Mouse (Mus musculus) forebrain, embryonic 13.5 days (tissue): Measurements from ENCODE around the gene Gm20388. TPM values are rescaled to one million over a fixed set of nuclear protein-coding genes. Genes with fewer than 3 reads are reported as not detected.
"Not testable (repeated sequence)": the region's sequence is repeated elsewhere in the genome, so short reads cannot be mapped to it uniquely, and the experiment has no call there.

Source experiments
- ATAC-seq: fragments of 200-750 bp; cut with Nextera tagmentation; 2 replicates; pipeline ENCODE4 v1.8.0; 2017
- H3K27ac ChIP-seq: fragments of 300-500 bp; sonication (generic); 2 replicates; pipeline ENCODE4 v1.5.1; 2015; ENCODE audit warnings: inconsistent platforms, mild to moderate bottlenecking, moderate library complexity
- H3K27me3 ChIP-seq: fragments of 300-500 bp; sonication (generic); 2 replicates; pipeline ENCODE4 v1.6.1; 2015; ENCODE audit warnings: mild to moderate bottlenecking, inconsistent platforms
- H3K36me3 ChIP-seq: fragments of 300-500 bp; sonication (generic); 2 replicates; pipeline ENCODE4 v1.6.1; 2015; ENCODE audit warnings: mild to moderate bottlenecking, inconsistent platforms; ENCODE audit not compliant: poor library complexity, severe bottlenecking
- H3K4me1 ChIP-seq: fragments of 300-500 bp; sonication (generic); 2 replicates; pipeline ENCODE4 v1.6.1; 2015; ENCODE audit warnings: inconsistent platforms
- H3K4me2 ChIP-seq: fragments of 300-500 bp; sonication (generic); 2 replicates; pipeline ENCODE4 v1.6.1; 2015; ENCODE audit warnings: inconsistent platforms, mild to moderate bottlenecking, moderate library complexity
- H3K4me3 ChIP-seq: fragments of 300-500 bp; sonication (generic); 2 replicates; pipeline ENCODE4 v1.5.1; 2015; ENCODE audit warnings: mild to moderate bottlenecking, inconsistent platforms
- H3K9ac ChIP-seq: fragments of 300-500 bp; sonication (generic); 2 replicates; pipeline ENCODE4 v1.6.1; 2015; ENCODE audit warnings: mild to moderate bottlenecking, inconsistent platforms
- H3K9me3 ChIP-seq: fragments of 300-500 bp; sonication (generic); replicated peaks from 2 replicates; pipeline ENCODE4 v1.6.1; 2016; ENCODE audit warnings: inconsistent platforms
- WGBS: fragments of 180-500 bp; shearing (Covaris S2); methylation state at CpG from one replicate; pipeline ENCODE4 v1.1.7; 2015; 5-methylcytosine and 5-hydroxymethylcytosine counted together
- polyA plus RNA-seq: library from polyadenylated mRNA; unstranded; fragments of >200 nt; fragmentation: Nextera tagmentation; extraction: Ambion mirVana; gene quantifications from 2 replicates; pipeline ENCODE4 v1.2.1, GENCODE M21; 2015

The Gm20388 gene
- polyA plus RNA-seq, 1 experiment from 2014 or later: 5.6 TPM

DNA sequence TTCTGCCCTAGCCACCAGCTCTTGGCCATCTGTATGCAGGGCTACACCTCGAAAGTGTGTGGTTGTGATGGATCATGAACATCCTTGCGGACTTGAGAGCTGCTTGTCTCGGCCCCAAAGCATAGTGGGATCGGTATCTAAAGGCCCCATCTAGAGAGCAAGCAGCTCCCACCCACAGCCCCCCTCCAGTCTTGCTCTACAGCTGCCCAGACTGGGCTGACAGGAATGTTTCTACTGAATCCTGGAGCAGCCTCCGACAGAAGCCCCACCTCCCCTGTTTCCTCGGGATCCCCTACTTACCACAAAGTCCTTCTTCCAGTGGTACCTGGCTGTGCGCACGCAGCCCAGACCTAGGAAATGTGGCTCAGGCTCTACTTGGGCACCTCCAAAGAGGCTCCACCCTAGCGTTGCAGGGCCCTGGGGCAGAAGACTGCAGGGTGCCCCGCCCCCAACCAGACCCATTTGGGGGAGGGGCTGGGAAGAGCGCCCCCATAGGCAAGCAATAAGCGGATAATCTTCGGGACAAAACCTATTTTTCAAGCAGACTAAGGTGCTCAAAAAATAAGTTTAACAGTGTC, 3247.3 kb downstream of the Gm20388 start, which contains the start of gene Sult5a1:
TSS of gene Sult5a1 (minus strand) at position 428 of the 578 bp plus-strand sequence.
- peak within 1 kb of the TSS; percentile 22; the same call in 1 of the 2 replicates for H3K4me2 ChIP-seq
- ATAC-seq: no peak
- H3K9ac ChIP-seq: no peak within 1 kb of the TSS
- H3K36me3 ChIP-seq: no peaks in the 10 kb centered on the region
- no peaks in the 10 kb centered on the region for H3K27me3 ChIP-seq
- H3K27ac ChIP-seq: no peak within 1 kb of the TSS
- H3K4me1 ChIP-seq: no peaks in the 10 kb centered on the region
- H3K4me3 ChIP-seq: no peak within 1 kb of the TSS
- 30% methylated on average over 13 of the region's 13 CpGs for WGBS
- no peaks in the 10 kb centered on the region for H3K9me3 ChIP-seq

DNA sequence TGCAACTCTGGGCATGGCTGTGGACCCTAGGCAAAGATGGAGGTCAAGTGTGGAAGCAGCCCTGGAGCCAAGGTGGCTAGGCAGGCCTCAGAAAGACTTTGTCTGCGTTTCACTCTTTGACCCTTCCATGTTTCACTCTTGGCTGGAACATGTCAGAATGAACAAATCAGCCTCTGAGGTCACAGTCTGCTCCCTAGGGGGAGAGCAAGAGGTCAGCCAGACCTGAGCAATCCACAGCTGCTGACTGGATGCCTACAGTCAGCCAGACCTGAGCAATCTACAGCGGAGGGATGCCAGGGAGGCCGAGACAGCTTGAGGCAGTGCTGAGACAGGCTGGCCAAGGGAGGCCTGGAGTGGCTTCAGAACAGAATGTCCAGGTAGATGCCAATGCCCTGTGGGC, 3270.8 kb downstream of the Gm20388 start:
- no peaks in the 10 kb centered on the region for H3K27me3 ChIP-seq
- no peak for ATAC-seq
- H3K4me3 ChIP-seq: no peak overlapping the region
- H3K4me1 ChIP-seq: no peaks in the 10 kb centered on the region
- no peaks in the 10 kb centered on the region for H3K36me3 ChIP-seq
- H3K4me2 ChIP-seq: no peak overlapping the region
- 82% methylated on average over 3 of the region's 3 CpGs for WGBS
- no peak overlapping the region for H3K27ac ChIP-seq
- no peak overlapping the region for H3K9ac ChIP-seq
- H3K9me3 ChIP-seq: peaks cover 20% of the 10 kb centered on the region

DNA sequence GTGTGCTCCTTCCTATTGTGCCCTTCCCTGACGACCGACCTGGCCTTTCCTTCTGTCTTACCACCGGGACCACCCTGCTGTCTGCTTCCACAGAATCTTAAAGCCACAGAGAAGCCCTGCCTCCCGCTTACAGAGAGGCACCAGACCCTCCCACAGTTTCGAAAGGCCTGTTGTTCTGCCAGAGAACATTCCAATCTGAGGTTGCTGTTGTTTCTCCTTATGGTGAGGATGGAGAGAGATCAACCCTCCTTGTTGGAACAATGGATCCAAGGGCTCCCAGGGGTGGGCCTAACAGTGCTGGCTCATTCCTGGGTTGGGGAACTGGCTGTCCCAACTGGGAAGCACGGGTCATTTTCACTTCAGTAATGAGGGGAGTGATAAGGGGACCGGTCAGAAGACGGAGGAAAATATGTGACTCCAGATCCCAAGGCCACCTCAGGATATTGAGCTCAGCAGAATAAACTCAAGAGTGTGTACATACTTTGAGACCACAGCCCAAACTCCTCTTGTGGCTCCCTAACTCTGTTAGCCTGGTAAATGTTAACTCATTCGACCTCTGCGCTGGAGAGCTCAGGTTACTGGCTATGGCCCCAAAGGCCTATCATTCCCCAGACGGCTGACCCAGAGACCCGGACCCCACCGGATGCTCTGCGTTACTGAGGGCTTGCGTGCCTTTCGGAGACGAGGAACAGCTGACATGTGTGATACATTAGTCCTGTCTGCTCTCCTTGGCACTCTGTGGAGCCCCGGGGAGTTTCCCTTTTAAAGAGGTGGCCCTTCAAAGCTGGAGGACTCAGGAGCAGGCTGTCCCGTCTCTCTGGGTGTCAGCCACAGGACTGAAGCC, 3275.1 kb downstream of the Gm20388 start, which contains the start of gene Dpep1:
TSS of gene Dpep1 (plus strand) at position 677 of the 844 bp plus-strand sequence.
- H3K9me3 ChIP-seq: no peaks in the 10 kb centered on the region
- no peaks in the 10 kb centered on the region for H3K36me3 ChIP-seq
- H3K4me3 ChIP-seq: no peak within 1 kb of the TSS
- H3K27me3 ChIP-seq: no peaks in the 10 kb centered on the region
- no peak within 1 kb of the TSS for H3K4me2 ChIP-seq
- WGBS: 60% methylated on average over 19 of the region's 19 CpGs
- no peak within 1 kb of the TSS for H3K27ac ChIP-seq
- no peak for ATAC-seq
- H3K4me1 ChIP-seq: peaks cover 4% of the 10 kb centered on the region; the same call in 1 of the 2 replicates
- H3K9ac ChIP-seq: no peak within 1 kb of the TSS

GRCm38 (mm10) chr8:123188006-123188405, 3277.4 kb downstream of the Gm20388 start:
- no peaks in the 10 kb centered on the region for H3K9me3 ChIP-seq
- H3K4me2 ChIP-seq: no peak overlapping the region
- H3K27ac ChIP-seq: no peak overlapping the region
- no peaks in the 10 kb centered on the region for H3K36me3 ChIP-seq
- no peak overlapping the region for H3K4me3 ChIP-seq
- no peak for ATAC-seq
- H3K4me1 ChIP-seq: peaks cover 4% of the 10 kb centered on the region; the same call in 1 of the 2 replicates
- no peaks in the 10 kb centered on the region for H3K27me3 ChIP-seq
- no peak overlapping the region; the same call in 1 of the 2 replicates for H3K9ac ChIP-seq
- 78% methylated on average over 2 of the region's 2 CpGs for WGBS

- Histone ChIP-seq H3K4me2 (no peak overlapping the region), H3K27ac (no peak overlapping the region), H3K9ac (no peak overlapping the region), H3K9me3 (no peaks in the 10 kb centered on the region), H3K36me3 (no peaks in the 10 kb centered on the region), H3K4me3 (no peak overlapping the region), H3K27me3 (no peaks in the 10 kb centered on the region), H3K4me1 (peaks cover 4% of the 10 kb centered on the region; the same call in 1 of the 2 replicates)
- ATAC-seq: no peak
- WGBS: 76% methylated on average over 7 of the region's 7 CpGs
Measured at GRCm38 (mm10) chr8:123188841-123189240, 3278.2 kb downstream of the Gm20388 start.

GRCm38 (mm10) chr8:123190678-123191077, 3280.0 kb downstream of the Gm20388 start:
- no peak overlapping the region for H3K9ac ChIP-seq
- no peak overlapping the region for H3K27ac ChIP-seq
- H3K9me3 ChIP-seq: no peaks in the 10 kb centered on the region
- H3K36me3 ChIP-seq: no peaks in the 10 kb centered on the region
- peak overlapping the region; percentile 20; the same call in 1 of the 2 replicates for H3K4me2 ChIP-seq
- no peak overlapping the region for H3K4me3 ChIP-seq
- no peaks in the 10 kb centered on the region for H3K27me3 ChIP-seq
- peak; percentile 30; the same call in 1 of the 2 replicates for ATAC-seq
- H3K4me1 ChIP-seq: peaks cover 4% of the 10 kb centered on the region; the same call in 1 of the 2 replicates
- WGBS: 4% methylated on average over 9 of the region's 9 CpGs

GRCm38 (mm10) chr8:123191908-123192307, 3281.3 kb downstream of the Gm20388 start:
- Histone ChIP-seq H3K27me3 (no peaks in the 10 kb centered on the region), H3K27ac (no peak overlapping the region), H3K4me1 (peaks cover 4% of the 10 kb centered on the region; the same call in 1 of the 2 replicates), H3K9me3 (no peaks in the 10 kb centered on the region), H3K9ac (no peak overlapping the region), H3K36me3 (no peaks in the 10 kb centered on the region), H3K4me2 (no peak overlapping the region), H3K4me3 (no peak overlapping the region)
- 65% methylated on average over 8 of the region's 8 CpGs for WGBS
- ATAC-seq: no peak

DNA sequence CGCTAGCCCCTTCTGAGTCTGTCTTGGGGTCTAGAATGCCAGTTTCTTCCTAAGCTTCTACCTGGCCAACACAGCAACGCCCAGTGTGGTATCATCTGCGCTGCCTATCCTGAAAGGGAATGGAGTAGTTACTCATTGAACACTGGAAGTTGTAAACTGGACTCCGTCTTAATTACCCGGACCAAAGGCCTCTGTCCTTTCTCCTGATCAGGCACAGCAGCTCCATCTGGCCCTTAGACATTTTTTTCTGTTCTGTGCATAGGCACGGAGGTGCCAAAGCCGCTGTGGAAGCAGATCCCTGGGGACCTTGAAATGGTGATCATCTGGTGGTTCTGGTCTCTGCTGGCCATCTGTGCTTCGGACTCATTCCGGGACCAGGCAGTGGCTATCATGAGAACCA, 3283.1 kb downstream of the Gm20388 start:
- 90% methylated on average over 9 of the region's 9 CpGs for WGBS
- Histone ChIP-seq H3K9ac (no peak overlapping the region), H3K27ac (no peak overlapping the region), H3K36me3 (no peaks in the 10 kb centered on the region), H3K27me3 (no peaks in the 10 kb centered on the region), H3K4me3 (no peak overlapping the region), H3K9me3 (no peaks in the 10 kb centered on the region), H3K4me1 (peaks cover 4% of the 10 kb centered on the region; the same call in 1 of the 2 replicates), H3K4me2 (no peak overlapping the region)
- ATAC-seq: no peak

GRCm38 (mm10) chr8:123197016-123197415, 3286.4 kb downstream of the Gm20388 start:
- H3K36me3 ChIP-seq, H3K27ac ChIP-seq, H3K27me3 ChIP-seq, H3K9ac ChIP-seq, H3K9me3 ChIP-seq, H3K4me2 ChIP-seq, ATAC-seq, H3K4me3 ChIP-seq, H3K4me1 ChIP-seq: not testable (repeated sequence)
- 73% methylated on average over 5 of the region's 5 CpGs for WGBS

GRCm38 (mm10) chr8:123199864-123200263, 3289.2 kb downstream of the Gm20388 start:
- WGBS: 80% methylated on average over 14 of the region's 14 CpGs
- ATAC-seq: no peak
- H3K27ac ChIP-seq: no peak overlapping the region

GRCm38 (mm10) chr8:123202288-123202687, 3291.6 kb downstream of the Gm20388 start:
- Histone ChIP-seq H3K4me3 (no peak overlapping the region), H3K4me1 (no peaks in the 10 kb centered on the region), H3K27me3 (peaks cover 3% of the 10 kb centered on the region; the same call in 1 of the 2 replicates), H3K36me3 (peaks cover 35% of the 10 kb centered on the region), H3K9me3 (no peaks in the 10 kb centered on the region), H3K9ac (no peak overlapping the region), H3K27ac (no peak overlapping the region), H3K4me2 (no peak overlapping the region)
- ATAC-seq: peak; percentile 24; the same call in 1 of the 2 replicates
- 24% methylated on average over 5 of the region's 5 CpGs for WGBS

More at GRCm38 (mm10) chr8:123199864-123200263, 3289.2 kb downstream of the Gm20388 start:
- no peak overlapping the region for H3K4me3 ChIP-seq
- H3K27me3 ChIP-seq: peaks cover 3% of the 10 kb centered on the region; the same call in 1 of the 2 replicates
- H3K4me2 ChIP-seq: no peak overlapping the region
- peaks cover 14% of the 10 kb centered on the region for H3K36me3 ChIP-seq
- H3K9me3 ChIP-seq: no peaks in the 10 kb centered on the region
- H3K4me1 ChIP-seq: no peaks in the 10 kb centered on the region
- no peak overlapping the region for H3K9ac ChIP-seq

GRCm38 (mm10) chr8:123203571-123203970, 3292.9 kb downstream of the Gm20388 start:
- Histone ChIP-seq H3K4me1 (no peaks in the 10 kb centered on the region), H3K27ac (no peak overlapping the region), H3K36me3 (peaks cover 48% of the 10 kb centered on the region), H3K9ac (no peak overlapping the region), H3K4me3 (no peak overlapping the region), H3K9me3 (no peaks in the 10 kb centered on the region), H3K27me3 (peaks cover 3% of the 10 kb centered on the region; the same call in 1 of the 2 replicates), H3K4me2 (no peak overlapping the region)
- WGBS: 92% methylated on average over 3 of the region's 3 CpGs
- no peak for ATAC-seq
